16 mouse cellular contexts compared by ENCODE assay signal in the genomic region with DNA sequence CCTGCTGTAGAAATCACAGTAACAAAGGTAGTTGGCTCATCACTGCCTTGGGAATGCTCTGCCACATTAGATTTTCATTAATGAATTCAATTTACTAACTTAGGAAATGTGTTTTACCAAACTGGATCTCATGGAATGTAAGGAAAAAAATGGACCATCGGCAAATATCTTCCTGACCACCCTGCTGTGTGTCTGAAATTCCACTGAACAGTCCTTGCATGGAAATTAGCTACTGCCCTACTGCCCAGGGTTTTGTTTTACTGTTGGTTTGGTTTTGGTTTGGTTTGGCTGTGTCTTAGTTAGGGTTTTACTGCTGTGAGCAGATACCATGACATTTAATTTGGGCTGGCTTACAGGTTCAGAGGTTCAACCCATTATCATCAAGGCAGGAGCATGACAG.
"Had no signal": no experiment of that assay in that cellular context is flagged by ENCODE, and none has a peak within 500 bp of the region (broad histone marks: within the 10 kb centered on the region; RNA-seq: fewer than 3 reads in every experiment).

No protein-coding gene starts in this region.

- DNase-seq: retina, postnatal 1 day; right cerebral cortex, adult 18-20 months; right cerebral cortex, postnatal 14 days; right cerebral cortex, postnatal 25 days; right cerebral cortex, postnatal 4 days; spleen, adult 18-20 months; thymus, adult 18-20 months; thymus, adult 2 months; thymus, postnatal 14 days; thymus, postnatal 25 days; thymus, postnatal 36 days; thymus, postnatal 4 days had no signal

- H3K27ac ChIP-seq: neural tube, embryonic 13.5 days; neural tube, embryonic 15.5 days; stomach, embryonic 15.5 days; stomach, postnatal 0 days had no signal

- H3K4me3 ChIP-seq: neural tube, embryonic 13.5 days; neural tube, embryonic 15.5 days; stomach, embryonic 15.5 days had no signal

- H3K9me3 ChIP-seq: neural tube, embryonic 15.5 days; stomach, embryonic 15.5 days had no signal

- H3K36me3 ChIP-seq: neural tube, embryonic 13.5 days; neural tube, embryonic 15.5 days; stomach, embryonic 15.5 days had no signal

- H3K9ac ChIP-seq: neural tube, embryonic 13.5 days; neural tube, embryonic 15.5 days; stomach, embryonic 15.5 days had no signal

- H3K4me2 ChIP-seq: neural tube, embryonic 13.5 days; neural tube, embryonic 15.5 days; stomach, embryonic 15.5 days had no signal

- H3K4me1 ChIP-seq: neural tube, embryonic 13.5 days; neural tube, embryonic 15.5 days; stomach, embryonic 15.5 days had no signal

- H3K27me3 ChIP-seq: neural tube, embryonic 15.5 days; stomach, embryonic 15.5 days had no signal
